Mouse (Mus musculus) forebrain, embryonic 13.5 days (tissue): ENCODE data around the gene Top3b. TPM values are rescaled to one million over a fixed set of nuclear protein-coding genes. Genes with fewer than 3 reads are reported as not detected.
"Not testable (repeated sequence)": the region's sequence is repeated elsewhere in the genome, so short reads cannot be mapped to it uniquely, and the experiment has no call there.

Experiments used
- ATAC-seq: fragments of 200-750 bp; cut with Nextera tagmentation; 2 replicates; pipeline ENCODE4 v1.8.0; 2017
- H3K27ac ChIP-seq: fragments of 300-500 bp; sonication (generic); 2 replicates; pipeline ENCODE4 v1.5.1; 2015; ENCODE audit warnings: inconsistent platforms, mild to moderate bottlenecking, moderate library complexity
- H3K27me3 ChIP-seq: fragments of 300-500 bp; sonication (generic); 2 replicates; pipeline ENCODE4 v1.6.1; 2015; ENCODE audit warnings: mild to moderate bottlenecking, inconsistent platforms
- H3K36me3 ChIP-seq: fragments of 300-500 bp; sonication (generic); 2 replicates; pipeline ENCODE4 v1.6.1; 2015; ENCODE audit warnings: mild to moderate bottlenecking, inconsistent platforms; ENCODE audit not compliant: poor library complexity, severe bottlenecking
- H3K4me1 ChIP-seq: fragments of 300-500 bp; sonication (generic); 2 replicates; pipeline ENCODE4 v1.6.1; 2015; ENCODE audit warnings: inconsistent platforms
- H3K4me2 ChIP-seq: fragments of 300-500 bp; sonication (generic); 2 replicates; pipeline ENCODE4 v1.6.1; 2015; ENCODE audit warnings: inconsistent platforms, mild to moderate bottlenecking, moderate library complexity
- H3K4me3 ChIP-seq: fragments of 300-500 bp; sonication (generic); 2 replicates; pipeline ENCODE4 v1.5.1; 2015; ENCODE audit warnings: mild to moderate bottlenecking, inconsistent platforms
- H3K9ac ChIP-seq: fragments of 300-500 bp; sonication (generic); 2 replicates; pipeline ENCODE4 v1.6.1; 2015; ENCODE audit warnings: mild to moderate bottlenecking, inconsistent platforms
- H3K9me3 ChIP-seq: fragments of 300-500 bp; sonication (generic); replicated peaks from 2 replicates; pipeline ENCODE4 v1.6.1; 2016; ENCODE audit warnings: inconsistent platforms
- WGBS: fragments of 180-500 bp; shearing (Covaris S2); methylation state at CpG from one replicate; pipeline ENCODE4 v1.1.7; 2015; 5-methylcytosine and 5-hydroxymethylcytosine counted together
- polyA plus RNA-seq: library from polyadenylated mRNA; unstranded; fragments of >200 nt; fragmentation: Nextera tagmentation; extraction: Ambion mirVana; gene quantifications from 2 replicates; pipeline ENCODE4 v1.2.1, GENCODE M21; 2015

Gene Top3b
- polyA plus RNA-seq, 1 experiment from 2014 or later = 65.2 TPM

DNA sequence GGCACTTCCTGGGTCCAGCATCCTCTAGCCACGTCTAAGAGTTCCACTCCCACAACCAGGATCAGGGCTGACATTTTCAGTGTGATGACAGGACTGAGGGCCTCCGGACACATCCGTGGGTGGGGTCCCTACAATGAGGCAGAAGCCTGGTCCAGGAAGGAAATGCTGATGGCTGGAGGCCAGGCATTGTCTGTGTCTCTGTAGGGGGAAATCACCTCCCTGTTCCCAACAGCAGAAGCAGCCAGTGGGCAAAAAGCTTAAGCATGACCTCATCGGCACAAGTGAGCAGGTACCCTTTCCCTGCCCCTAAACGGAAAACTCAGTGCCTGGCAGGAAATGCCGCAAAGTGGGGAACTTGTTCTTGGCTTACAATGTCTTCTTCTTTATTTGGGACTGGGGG is 37.3 kb downstream of the Top3b start:
- no peak for ATAC-seq
- Histone ChIP-seq H3K4me2 (no peak overlapping the region), H3K27me3 (no peaks in the 10 kb centered on the region), H3K9me3 (no peaks in the 10 kb centered on the region), H3K27ac (no peak overlapping the region), H3K9ac (no peak overlapping the region), H3K4me1 (peaks cover 9% of the 10 kb centered on the region), H3K4me3 (no peak overlapping the region), H3K36me3 (peaks cover 83% of the 10 kb centered on the region)
- WGBS = 80% methylated on average over 6 of the region's 6 CpGs

- H3K4me1 ChIP-seq = peaks cover 9% of the 10 kb centered on the region
- ATAC-seq = peak; percentile 94
- WGBS = 33% methylated on average over 13 of the region's 13 CpGs
- H3K4me2 ChIP-seq = 0 out of 2 replicates have a peak overlapping the region, but pooled peaks have one; percentile 4
- H3K4me3 ChIP-seq = no peak overlapping the region
- H3K9ac ChIP-seq = no peak overlapping the region
- H3K27me3 ChIP-seq = no peaks in the 10 kb centered on the region
- H3K27ac ChIP-seq = peak overlapping the region; percentile 87
- H3K9me3 ChIP-seq = no peaks in the 10 kb centered on the region
- peaks cover 83% of the 10 kb centered on the region for H3K36me3 ChIP-seq
Measured at GRCm38 (mm10) chr16:16911641-16912597, 41.4 kb downstream of the Top3b start.

- peaks cover 9% of the 10 kb centered on the region for H3K4me1 ChIP-seq
- H3K4me3 ChIP-seq = no peak overlapping the region
- H3K27me3 ChIP-seq = no peaks in the 10 kb centered on the region
- H3K9me3 ChIP-seq = no peaks in the 10 kb centered on the region
- H3K9ac ChIP-seq = no peak overlapping the region
- no peak for ATAC-seq
- WGBS = 78% methylated on average over 1 of the region's 1 CpGs
- no peak overlapping the region for H3K27ac ChIP-seq
- no peak overlapping the region for H3K4me2 ChIP-seq
- H3K36me3 ChIP-seq = peaks cover 86% of the 10 kb centered on the region
Measured at GRCm38 (mm10) chr16:16913440-16913839, 42.9 kb downstream of the Top3b start.

- WGBS = 93% methylated on average over 7 of the region's 7 CpGs
- no peaks in the 10 kb centered on the region for H3K4me1 ChIP-seq
- H3K27me3 ChIP-seq = no peaks in the 10 kb centered on the region
- H3K4me2 ChIP-seq = no peak overlapping the region
- no peak overlapping the region for H3K9ac ChIP-seq
- H3K4me3 ChIP-seq = no peak overlapping the region
- H3K27ac ChIP-seq = no peak overlapping the region
- ATAC-seq = no peak
- H3K36me3 ChIP-seq = peaks cover 98% of the 10 kb centered on the region
- H3K9me3 ChIP-seq = no peaks in the 10 kb centered on the region
Measured at GRCm38 (mm10) chr16:16918441-16919117, 48.0 kb downstream of the Top3b start.

DNA sequence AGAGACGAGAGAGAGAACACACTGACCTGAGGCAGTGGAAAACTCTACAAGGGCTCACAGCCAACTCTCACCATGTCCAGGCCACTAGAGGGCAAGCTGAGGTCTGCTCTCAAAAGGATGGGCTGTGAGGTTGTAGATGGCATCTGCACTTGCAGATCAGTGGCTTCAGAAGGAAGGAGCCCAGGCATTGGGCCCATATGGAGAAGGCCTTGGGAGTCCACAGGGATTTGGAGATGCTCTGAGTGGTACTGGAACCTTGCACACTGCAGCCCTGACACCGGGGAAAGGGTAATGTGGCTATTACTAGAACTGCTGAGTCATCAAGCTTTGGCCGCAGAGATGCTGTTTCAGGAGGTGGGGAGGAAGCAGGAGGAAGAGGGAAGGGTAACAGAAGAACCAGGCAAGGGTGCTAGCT is 50.5 kb downstream of the Top3b start:
- no peak overlapping the region for H3K4me2 ChIP-seq
- no peak for ATAC-seq

GRCm38 (mm10) chr16:16924481-16924880 is 53.9 kb downstream of the Top3b start:
- Histone ChIP-seq H3K4me2 (no peak overlapping the region), H3K27me3 (no peaks in the 10 kb centered on the region), H3K27ac (no peak overlapping the region), H3K4me1 (peaks cover 8% of the 10 kb centered on the region), H3K9ac (no peak overlapping the region), H3K36me3 (peaks cover 67% of the 10 kb centered on the region), H3K4me3 (no peak overlapping the region), H3K9me3 (no peaks in the 10 kb centered on the region)
- no peak for ATAC-seq
- WGBS = 95% methylated on average over 3 of the region's 3 CpGs

More for the DNA sequence above, 50.5 kb downstream of the Top3b start:
- peaks cover under 1% of the 10 kb centered on the region for H3K4me1 ChIP-seq
- H3K27me3 ChIP-seq = no peaks in the 10 kb centered on the region
- H3K9me3 ChIP-seq = no peaks in the 10 kb centered on the region
- H3K36me3 ChIP-seq = peaks cover 93% of the 10 kb centered on the region
- H3K27ac ChIP-seq = no peak overlapping the region
- 82% methylated on average over 3 of the region's 3 CpGs for WGBS
- H3K9ac ChIP-seq = no peak overlapping the region
- H3K4me3 ChIP-seq = no peak overlapping the region

DNA sequence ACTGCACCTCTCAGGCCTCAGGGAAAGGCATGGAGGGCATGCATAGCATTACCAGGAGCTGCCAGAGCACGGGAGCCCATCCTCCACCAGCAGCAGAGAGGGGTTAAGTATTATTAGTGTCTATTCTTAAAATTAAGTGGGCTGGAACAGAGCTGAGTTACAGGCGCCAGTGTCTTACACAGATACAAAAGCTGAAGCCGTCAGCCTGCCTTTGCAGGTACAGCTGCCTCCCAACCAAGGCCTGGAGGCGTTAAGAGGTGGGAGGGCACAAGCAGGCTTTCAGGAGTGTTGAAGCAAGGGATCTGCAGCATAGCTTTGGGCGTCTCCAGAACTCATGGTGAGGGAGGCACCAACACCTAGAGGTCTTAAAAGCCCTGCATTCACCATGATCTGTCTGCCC is 56.0 kb downstream of the Top3b start:
- Histone ChIP-seq H3K27me3 (no peaks in the 10 kb centered on the region), H3K27ac (no peak overlapping the region), H3K36me3 (peaks cover 46% of the 10 kb centered on the region), H3K4me1 (peaks cover 8% of the 10 kb centered on the region), H3K4me2 (no peak overlapping the region), H3K9me3 (no peaks in the 10 kb centered on the region), H3K4me3 (no peak overlapping the region), H3K9ac (no peak overlapping the region)
- no peak for ATAC-seq
- WGBS = 21% methylated on average over 5 of the region's 5 CpGs

GRCm38 (mm10) chr16:16928908-16929307 is 58.4 kb downstream of the Top3b start:
- ATAC-seq = peak; percentile 37; the same call in 1 of the 2 replicates
- 63% methylated on average over 3 of the region's 3 CpGs for WGBS
- peaks cover 23% of the 10 kb centered on the region for H3K36me3 ChIP-seq
- not testable (repeated sequence) for H3K4me1 ChIP-seq, H3K4me3 ChIP-seq, H3K9me3 ChIP-seq, H3K27me3 ChIP-seq, H3K4me2 ChIP-seq, H3K9ac ChIP-seq, H3K27ac ChIP-seq

GRCm38 (mm10) chr16:16930326-16930725 is 59.8 kb downstream of the Top3b start:
- 86% methylated on average over 3 of the region's 3 CpGs for WGBS
- Histone ChIP-seq H3K4me3 (no peak overlapping the region), H3K4me2 (no peak overlapping the region), H3K4me1 (peaks cover 8% of the 10 kb centered on the region), H3K36me3 (peaks cover 11% of the 10 kb centered on the region; the same call in 1 of the 2 replicates), H3K27me3 (no peaks in the 10 kb centered on the region), H3K9ac (no peak overlapping the region), H3K9me3 (no peaks in the 10 kb centered on the region; the same call in 1 of the 2 replicates), H3K27ac (0 out of 2 replicates have a peak overlapping the region, but pooled peaks have one; percentile 0)
- no peak for ATAC-seq

DNA sequence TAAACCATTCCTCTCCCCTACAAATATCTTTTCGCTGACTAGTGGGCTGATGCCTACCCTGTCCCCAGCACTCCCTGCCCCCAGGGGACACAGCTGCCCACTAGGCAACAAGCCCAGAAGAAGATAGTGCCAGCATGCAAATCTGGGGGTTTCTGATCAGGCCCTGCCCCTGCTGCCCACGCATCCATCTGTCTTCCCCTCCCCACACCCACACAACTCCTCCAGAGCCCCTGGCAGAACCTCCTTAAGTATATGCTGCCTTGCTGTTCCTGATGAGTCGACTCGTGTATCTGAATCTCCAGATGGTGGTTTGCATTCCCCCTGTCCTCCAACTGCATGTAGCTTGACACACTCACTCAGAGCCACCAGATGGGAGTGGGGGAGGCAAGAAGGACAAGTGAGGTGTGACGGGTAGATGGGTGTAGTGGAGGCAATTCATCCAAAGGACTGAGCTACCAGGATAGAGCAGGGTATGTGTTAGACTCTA is 60.3 kb downstream of the Top3b start:
- Histone ChIP-seq H3K4me3 (no peak overlapping the region), H3K27me3 (no peaks in the 10 kb centered on the region), H3K36me3 (peaks cover 7% of the 10 kb centered on the region; the same call in 1 of the 2 replicates), H3K9ac (no peak overlapping the region), H3K4me1 (peaks cover 8% of the 10 kb centered on the region), H3K27ac (0 out of 2 replicates have a peak overlapping the region, but pooled peaks have one; percentile 32), H3K4me2 (no peak overlapping the region), H3K9me3 (no peaks in the 10 kb centered on the region; the same call in 1 of the 2 replicates)
- 62% methylated on average over 5 of the region's 5 CpGs for WGBS
- peak; percentile 75 for ATAC-seq

GRCm38 (mm10) chr16:16939543-16939942 is 69.0 kb downstream of the Top3b start:
- Histone ChIP-seq H3K9me3 (peaks cover 4% of the 10 kb centered on the region; the same call in 1 of the 2 replicates), H3K36me3 (no peaks in the 10 kb centered on the region), H3K27ac (no peak overlapping the region), H3K4me1 (no peaks in the 10 kb centered on the region), H3K4me2 (no peak overlapping the region), H3K4me3 (no peak overlapping the region), H3K9ac (no peak overlapping the region), H3K27me3 (no peaks in the 10 kb centered on the region)
- WGBS = 93% methylated on average over 9 of the region's 9 CpGs
- no peak for ATAC-seq

DNA sequence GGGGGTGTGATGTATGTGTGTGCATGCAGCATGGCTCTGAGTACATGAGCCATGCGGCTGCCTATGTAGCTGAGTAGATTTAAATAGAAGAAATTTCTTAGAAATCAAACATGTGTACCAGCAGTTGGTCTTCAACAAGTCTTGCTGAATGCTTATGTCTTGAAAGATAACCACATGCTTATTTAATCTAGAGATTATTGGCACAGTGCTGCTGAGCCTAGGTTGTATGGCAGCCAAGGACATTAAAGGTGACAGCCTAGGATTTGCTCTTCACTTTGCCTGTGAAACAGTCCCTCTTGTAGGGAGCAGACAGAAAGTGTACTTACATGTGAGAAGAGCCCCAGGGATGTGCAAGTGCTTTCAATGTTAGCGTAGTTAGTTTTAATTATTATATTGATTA is 70.5 kb downstream of the Top3b start:
- Histone ChIP-seq H3K27me3 (no peaks in the 10 kb centered on the region), H3K4me2 (no peak overlapping the region), H3K27ac (no peak overlapping the region), H3K9ac (no peak overlapping the region), H3K9me3 (peaks cover 4% of the 10 kb centered on the region; the same call in 1 of the 2 replicates), H3K36me3 (no peaks in the 10 kb centered on the region), H3K4me1 (no peaks in the 10 kb centered on the region), H3K4me3 (no peak overlapping the region)
- no peak for ATAC-seq
- 95% methylated on average over 2 of the region's 2 CpGs for WGBS
